Mouse (Mus musculus): ENCODE measurements around the gene Katnbl1.

Katnbl1 gene

GRCm38 (mm10) chr2:112378973-112379898 lies at the start of gene Katnbl1:
Katnbl1 (plus strand) TSS chr2:112379211.
- DNase-seq (ENCODE audit: low read depth, low spot score), result peak; percentile 97

- DNase-seq (ENCODE audit: low read depth, low spot score), result no peak
These were observed 46.7 kb upstream of the Katnbl1 start for GRCm38 (mm10) chr2:112332051-112332898.

- no peak for DNase-seq (ENCODE audit: low read depth, low spot score)
These were observed 41.8 kb upstream of the Katnbl1 start for GRCm38 (mm10) chr2:112337211-112337610.

- peak; percentile 9 for DNase-seq (ENCODE audit: low read depth, low spot score)
These were observed 39.3 kb upstream of the Katnbl1 start for GRCm38 (mm10) chr2:112339736-112340135.

GRCm38 (mm10) chr2:112341117-112341516 lies 37.9 kb upstream of the Katnbl1 start:
- no peak for DNase-seq (ENCODE audit: low read depth, low spot score)

- DNase-seq (ENCODE audit: low read depth, low spot score), result no peak
These were observed 30.8 kb upstream of the Katnbl1 start for GRCm38 (mm10) chr2:112348246-112348645.

GRCm38 (mm10) chr2:112353685-112354455 lies 25.1 kb upstream of the Katnbl1 start:
- no peak for DNase-seq (ENCODE audit: low read depth, low spot score)

GRCm38 (mm10) chr2:112359611-112360010 lies 19.4 kb upstream of the Katnbl1 start:
- no peak for DNase-seq (ENCODE audit: low read depth, low spot score)

- DNase-seq (ENCODE audit: low read depth, low spot score), result no peak
These were observed 18.8 kb upstream of the Katnbl1 start for GRCm38 (mm10) chr2:112360012-112360780.

GRCm38 (mm10) chr2:112360781-112361169 lies 18.2 kb upstream of the Katnbl1 start:
- DNase-seq (ENCODE audit: low read depth, low spot score), result no peak

- peak; percentile 16 for DNase-seq (ENCODE audit: low read depth, low spot score)
These were observed 11.8 kb upstream of the Katnbl1 start for GRCm38 (mm10) chr2:112367222-112367621.

- DNase-seq (ENCODE audit: low read depth, low spot score), result peak; percentile 96
These were observed 11.0 kb upstream of the Katnbl1 start, which contains the start of gene Emc4 for GRCm38 (mm10) chr2:112367726-112368673. Emc4 (minus strand) TSS chr2:112368027.

- DNase-seq (ENCODE audit: low read depth, low spot score), result no peak
These were observed 9.1 kb upstream of the Katnbl1 start for GRCm38 (mm10) chr2:112369941-112370340.

- no peak for DNase-seq (ENCODE audit: low read depth, low spot score)
These were observed 5.9 kb upstream of the Katnbl1 start for GRCm38 (mm10) chr2:112373141-112373540.

GRCm38 (mm10) chr2:112374610-112375009 lies 4.4 kb upstream of the Katnbl1 start:
- no peak for DNase-seq (ENCODE audit: low read depth, low spot score)

- DNase-seq (ENCODE audit: low read depth, low spot score), result no peak
These were observed 1.1 kb downstream of the Katnbl1 start for GRCm38 (mm10) chr2:112380131-112380530.

GRCm38 (mm10) chr2:112381219-112381618 lies 2.2 kb downstream of the Katnbl1 start:
- no peak for DNase-seq (ENCODE audit: low read depth, low spot score)

GRCm38 (mm10) chr2:112390843-112391242 lies 11.8 kb downstream of the Katnbl1 start:
- no peak for DNase-seq (ENCODE audit: low read depth, low spot score)

GRCm38 (mm10) chr2:112391346-112392000 lies 12.5 kb downstream of the Katnbl1 start:
- DNase-seq (ENCODE audit: low read depth, low spot score), result no peak

Measured in ZHBTc4 (cell line).